Mouse (Mus musculus) skeletal muscle tissue, postnatal 0 days (tissue): ENCODE data around the gene Olfr130. TPM values are rescaled to one million over a fixed set of nuclear protein-coding genes. Genes with fewer than 3 reads are reported as not detected.

Experiments
- polyA plus RNA-seq: library from polyadenylated mRNA; unstranded; fragments of >200 nt; fragmentation: Nextera tagmentation; extraction: Ambion mirVana; gene quantifications from 2 replicates; pipeline ENCODE4 v1.2.1, GENCODE M21; 2015

Olfr130 gene
- polyA plus RNA-seq: not detected in 2 replicates

GRCm38 (mm10) chr17:38063621-38064020, at the start of gene Olfr130:
Gene Olfr130, plus strand, starts transcription at chr17:38063921.

GRCm38 (mm10) chr17:38059979-38060378, 3.7 kb upstream of the Olfr130 start, which contains the start of gene Olfr129:
Gene Olfr129, minus strand, starts transcription at chr17:38060079.

DNA sequence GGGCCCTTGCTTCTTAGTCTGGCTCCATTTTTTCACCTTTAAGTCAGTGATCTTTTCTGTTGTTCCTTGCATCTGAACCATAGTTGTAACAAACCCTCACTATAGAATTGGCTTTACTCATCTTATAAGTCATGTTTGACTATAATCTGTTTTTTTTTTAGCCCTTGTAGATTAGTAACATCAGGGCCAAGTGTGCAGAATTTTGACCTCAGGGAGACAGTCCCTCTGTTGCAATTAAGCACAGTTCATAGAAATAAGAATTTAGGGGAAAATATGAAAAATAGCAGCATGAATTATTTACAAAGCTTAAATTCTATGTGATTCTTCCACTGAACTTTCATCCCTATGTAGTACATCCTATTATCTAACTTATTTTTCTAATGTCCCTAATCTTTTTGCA, 24.9 kb downstream of the Olfr130 start, which contains the start of gene Olfr131:
Olfr131 (minus strand) TSS at position 101 of the 400 bp plus-strand sequence.

Other genes with a start within 250 kb of the Olfr130 start
- gene Olfr125, start 231.0 kb upstream of the Olfr130 start, polyA plus RNA-seq: not detected in 2 replicates
- gene Olfr126, start 216.4 kb upstream of the Olfr130 start, polyA plus RNA-seq: not detected in 2 replicates
- gene Olfr127, start 163.5 kb upstream of the Olfr130 start, polyA plus RNA-seq: not detected in 2 replicates
- not detected in 2 replicates for gene Olfr128, start 143.4 kb upstream of the Olfr130 start, polyA plus RNA-seq
- not detected in 2 replicates for gene Olfr761, start 110.8 kb upstream of the Olfr130 start, polyA plus RNA-seq
- gene Olfr129, start 3.8 kb upstream of the Olfr130 start, polyA plus RNA-seq: not detected in 2 replicates
- not detected in 2 replicates for gene Olfr131, start 24.8 kb downstream of the Olfr130 start, polyA plus RNA-seq
- not detected in 2 replicates for gene Olfr132, start 70.6 kb downstream of the Olfr130 start, polyA plus RNA-seq
- gene Olfr133, start 81.4 kb downstream of the Olfr130 start, polyA plus RNA-seq: not detected in 2 replicates
- not detected in 2 replicates for gene Olfr134, start 107.5 kb downstream of the Olfr130 start, polyA plus RNA-seq
- not detected in 2 replicates for gene Olfr135, start 140.4 kb downstream of the Olfr130 start, polyA plus RNA-seq
- gene Olfr138, start 197.1 kb downstream of the Olfr130 start, polyA plus RNA-seq: not detected in 2 replicates
- gene Olfr137, start 243.6 kb downstream of the Olfr130 start, polyA plus RNA-seq: not detected in 2 replicates